Mouse (Mus musculus) fibroblast of lung, adult 2 months (primary cell): ENCODE measurements around the gene Rab1b.

Experiments
- DNase-seq: peaks from one replicate; pipeline ENCODE4 v3.0.0-alpha.2; 2011; ENCODE audit warnings: low read depth

Rab1b gene

DNA sequence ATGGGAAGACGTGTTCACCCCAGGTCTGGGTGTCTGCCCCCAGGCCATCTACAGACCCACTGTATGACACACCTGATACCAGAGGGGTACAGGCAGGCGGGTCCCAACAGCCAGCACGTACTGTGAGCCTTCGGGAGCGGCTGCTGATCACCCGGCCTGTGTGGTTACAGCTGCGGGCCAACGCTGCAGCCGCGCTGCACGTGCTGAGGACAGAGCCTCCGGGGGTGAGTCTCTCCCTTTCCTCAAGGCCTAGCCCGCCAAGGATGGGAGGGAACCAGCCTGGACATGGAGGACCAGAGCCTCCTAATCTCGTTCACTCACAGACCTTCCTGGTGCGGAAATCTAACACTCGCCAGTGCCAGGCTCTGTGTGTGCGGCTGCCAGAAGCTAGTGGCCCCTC is 55.8 kb downstream of the Rab1b start:
- no peak for DNase-seq

DNA sequence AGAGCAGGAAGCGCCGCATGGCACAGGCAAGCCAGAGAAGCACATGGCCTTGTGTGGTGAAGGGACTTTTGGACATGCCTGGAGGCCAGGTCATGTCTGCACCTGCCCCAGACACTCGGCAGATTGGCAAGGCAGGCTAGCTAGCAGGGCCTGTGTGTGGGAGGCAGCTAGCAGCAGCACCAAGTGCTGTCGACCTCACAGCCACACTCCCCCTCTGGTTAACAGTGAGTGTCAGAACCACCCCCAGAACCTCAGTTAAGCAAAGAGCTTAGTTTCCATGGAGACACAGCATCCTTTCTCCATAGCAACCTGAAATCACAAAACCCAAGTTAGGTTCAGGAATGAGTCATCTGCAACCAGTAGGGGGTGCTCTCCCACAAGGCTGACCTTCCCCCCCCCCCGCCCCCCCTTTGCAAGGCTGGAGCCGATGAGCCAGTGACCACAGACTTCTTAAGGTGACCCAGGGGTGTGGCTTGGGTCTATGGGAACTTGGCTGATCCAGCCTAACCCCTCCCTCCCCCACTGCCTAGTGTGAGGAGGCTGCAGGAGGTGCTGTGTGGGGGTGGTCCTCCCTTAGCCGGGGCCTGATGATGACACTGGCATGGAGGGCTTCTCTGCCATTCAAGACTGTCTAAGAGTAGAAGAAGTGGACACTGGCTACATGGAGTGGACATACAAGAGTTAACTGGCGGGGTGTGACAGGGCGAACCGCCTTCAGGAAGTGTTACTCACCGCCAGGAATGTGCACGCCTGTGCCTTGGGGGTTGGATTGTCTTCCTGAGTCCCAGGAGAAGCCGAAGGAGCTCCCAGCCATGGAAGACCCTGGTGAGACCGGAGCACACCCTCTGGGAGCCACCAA is 56.6 kb downstream of the Rab1b start, which contains the start of gene Rin1:
Rin1 (plus strand) TSS at position 435 of the 859 bp plus-strand sequence.
- no peak for DNase-seq

DNA sequence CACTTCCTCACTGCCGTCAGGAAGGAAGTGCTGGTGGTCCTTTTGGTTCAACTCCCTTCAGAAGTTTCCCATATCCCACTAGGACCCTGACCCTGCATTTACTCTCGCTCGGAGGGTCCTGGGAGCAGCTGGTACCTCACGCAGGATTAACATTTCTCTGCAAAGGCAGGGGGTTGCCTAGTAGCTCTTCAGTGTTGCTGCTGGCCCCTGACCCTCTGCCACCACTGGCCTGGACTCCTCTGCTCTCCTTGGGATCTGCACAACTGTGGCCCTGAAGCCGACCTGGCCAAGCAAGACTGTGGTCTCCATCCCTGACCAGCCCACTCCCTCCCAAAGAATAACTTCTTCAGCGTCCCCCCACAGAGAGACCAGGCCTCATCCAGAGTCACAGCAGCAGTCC is 57.5 kb downstream of the Rab1b start:
- DNase-seq: no peak
